Mouse (Mus musculus) ovary, adult 2 months (tissue): ENCODE results near the gene Kit. TPM values are rescaled to one million over a fixed set of nuclear protein-coding genes. Genes with fewer than 3 reads are reported as not detected.

Source experiments
- polyA plus RNA-seq: library from polyadenylated mRNA; depleted of rRNA; stranded (reverse); fragments of >200 nt; gene quantifications from 2 replicates; pipeline ENCODE4 v1.2.3, GENCODE M21; 2012; rRNA removed

Gene Kit
- 22.0 and 28.4 TPM in 2 replicates for polyA plus RNA-seq

DNA sequence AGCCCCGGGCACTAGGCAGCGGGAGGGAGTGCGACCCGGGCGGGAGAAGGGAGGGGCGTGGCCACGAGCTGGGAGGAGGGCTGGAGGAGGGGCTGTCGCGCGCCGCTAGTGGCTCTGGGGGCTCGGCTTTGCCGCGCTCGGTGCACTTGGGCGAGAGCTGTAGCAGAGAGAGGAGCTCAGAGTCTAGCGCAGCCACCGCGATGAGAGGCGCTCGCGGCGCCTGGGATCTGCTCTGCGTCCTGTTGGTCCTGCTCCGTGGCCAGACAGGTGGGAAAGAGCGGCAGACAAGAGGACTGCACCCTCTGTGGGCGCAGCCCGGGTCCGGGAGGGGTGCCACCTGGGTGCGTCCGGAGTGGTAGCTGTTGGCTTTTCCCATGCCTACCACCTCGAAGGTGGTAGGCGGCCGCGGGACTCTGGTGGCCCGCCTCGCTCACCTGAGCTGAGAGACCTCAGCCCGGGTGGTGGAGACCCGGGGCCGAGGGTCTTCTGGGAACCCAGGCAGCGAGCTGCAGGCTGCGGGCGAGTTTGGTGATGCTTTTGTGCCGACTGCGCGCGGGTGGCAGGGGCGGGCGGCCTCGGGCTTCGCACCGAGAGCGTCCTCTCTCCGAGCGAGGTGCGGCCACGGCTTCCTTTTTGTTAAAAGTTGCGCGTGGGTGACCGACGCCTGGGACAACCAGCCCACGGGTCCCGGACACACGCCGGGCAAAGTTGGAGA, at the start of gene Kit:
Gene Kit (plus strand): TSS at position 65 of the 715 bp plus-strand sequence.

